Mouse (Mus musculus) A20 (cell line): ENCODE measurements at regions not wholly inside any gene's neighbourhood (a gene's known extent, or its start where the extent isn't known, plus 50 kb on each side); places are given as distances from the start of the nearest gene placed in this dataset.

Experiments used
- DNase-seq: peaks from one replicate; pipeline ENCODE4 v3.0.0-alpha.2; 2011; ENCODE audit warnings: low read depth, low spot score

DNA sequence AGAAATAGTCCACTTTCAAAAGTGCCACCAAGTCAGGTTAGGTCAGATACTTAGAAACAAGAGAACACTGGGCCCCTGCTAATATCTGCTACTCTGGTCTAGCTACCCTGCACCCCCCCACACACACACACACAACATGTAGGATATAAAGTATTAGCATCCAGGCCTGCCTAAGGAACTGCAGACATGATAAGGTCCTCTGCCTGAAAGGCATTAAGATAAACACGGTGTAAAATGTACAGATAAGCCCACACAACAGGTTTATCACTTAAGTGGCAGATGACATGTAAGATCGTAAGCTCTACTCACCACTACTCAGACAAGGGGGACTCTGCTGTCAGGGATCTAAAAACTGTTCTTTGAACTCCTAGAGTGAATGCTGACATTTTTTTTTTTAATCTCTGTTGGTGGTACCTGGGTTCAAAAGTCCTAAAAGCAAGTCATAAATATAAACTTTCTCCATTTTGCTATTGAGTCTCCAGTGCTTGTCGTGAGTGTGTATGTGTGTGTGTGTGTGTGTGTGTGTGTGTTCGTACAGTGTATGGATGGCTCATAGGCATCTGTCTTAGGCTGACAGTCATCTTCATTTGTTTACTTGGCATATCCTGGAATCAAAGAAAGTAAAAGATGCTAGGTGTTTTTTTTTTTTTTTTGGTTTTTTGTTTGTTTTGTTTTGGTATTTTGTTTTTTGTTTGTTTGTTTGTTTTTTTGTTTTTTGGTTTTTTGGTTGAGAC, 52.2 kb downstream of the Gm9817 start:
- DNase-seq: no peak

- no peak for DNase-seq
Observed at GRCm38 (mm10) chr13:45140616-45141015, 62.1 kb downstream of the Gm9817 start.

DNA sequence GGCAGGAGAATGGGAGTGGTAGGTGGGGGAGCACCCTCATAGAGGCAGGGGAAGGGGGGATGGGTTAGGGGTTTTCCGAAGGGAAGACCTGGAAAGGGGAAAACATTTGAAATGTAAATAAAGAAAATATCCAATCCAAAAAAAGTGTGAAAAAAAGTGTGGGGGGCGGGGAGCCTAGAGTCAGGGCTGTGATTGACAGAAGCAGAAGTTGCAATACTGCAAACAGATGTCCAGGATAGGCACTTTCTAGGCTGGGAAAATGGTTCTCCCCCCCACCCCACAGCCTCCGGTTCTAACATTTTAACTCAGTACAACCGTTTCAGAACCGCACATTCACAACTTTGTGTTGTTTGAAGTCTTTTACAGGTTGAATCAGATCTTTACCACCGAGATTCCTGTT, 66.6 kb downstream of the Gm9817 start:
- no peak for DNase-seq

- DNase-seq: peak; percentile 35
Observed at GRCm38 (mm10) chr13:45156223-45156622, 77.7 kb downstream of the Gm9817 start.

GRCm38 (mm10) chr13:45156982-45157381, 78.5 kb downstream of the Gm9817 start:
- peak; percentile 12 for DNase-seq

DNA sequence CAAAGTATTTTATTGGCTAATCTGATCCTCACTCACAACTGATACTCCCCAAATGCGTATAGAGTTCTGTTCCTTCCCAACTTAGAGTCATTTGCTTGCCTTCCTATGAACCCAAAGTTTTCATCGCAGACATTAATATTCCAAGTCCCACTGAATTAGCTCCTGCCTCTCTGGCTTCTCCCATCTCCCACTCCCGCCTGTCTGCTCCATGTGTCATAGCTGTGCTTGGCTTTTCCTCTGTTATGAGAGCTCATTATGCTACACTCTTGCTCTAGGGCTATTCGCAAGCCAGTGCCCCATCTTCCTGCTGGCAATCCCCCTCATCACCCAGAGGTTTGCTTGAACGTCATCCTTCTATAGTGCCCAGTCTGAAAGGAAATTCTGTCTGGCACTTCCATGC, 81.8 kb downstream of the Gm9817 start:
- no peak for DNase-seq

- no peak for DNase-seq
Observed at GRCm38 (mm10) chr13:45164001-45164778, 85.7 kb downstream of the Gm9817 start.

- DNase-seq: peak; percentile 65
Observed at GRCm38 (mm10) chr13:45165159-45165558, 86.7 kb downstream of the Gm9817 start.

DNA sequence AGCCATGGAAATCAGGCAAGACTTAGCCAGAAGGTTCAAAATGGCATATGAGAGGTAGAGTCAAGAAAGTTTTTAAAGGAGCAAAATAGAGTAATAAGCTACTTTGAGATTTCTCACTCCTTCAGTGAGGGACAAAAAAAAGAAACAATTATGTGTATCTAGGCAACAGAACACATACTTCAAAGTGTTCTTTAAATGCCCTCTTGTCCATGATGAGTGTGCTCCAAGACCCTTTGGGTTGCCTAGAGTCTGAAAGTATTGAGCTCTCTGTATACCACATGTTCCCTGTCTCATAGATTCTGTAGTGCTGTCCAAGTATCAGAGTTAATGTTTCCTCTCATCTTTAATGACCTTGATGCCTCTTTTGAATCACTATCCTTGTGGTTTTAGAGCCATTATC, 91.2 kb downstream of the Gm9817 start:
- no peak for DNase-seq

DNA sequence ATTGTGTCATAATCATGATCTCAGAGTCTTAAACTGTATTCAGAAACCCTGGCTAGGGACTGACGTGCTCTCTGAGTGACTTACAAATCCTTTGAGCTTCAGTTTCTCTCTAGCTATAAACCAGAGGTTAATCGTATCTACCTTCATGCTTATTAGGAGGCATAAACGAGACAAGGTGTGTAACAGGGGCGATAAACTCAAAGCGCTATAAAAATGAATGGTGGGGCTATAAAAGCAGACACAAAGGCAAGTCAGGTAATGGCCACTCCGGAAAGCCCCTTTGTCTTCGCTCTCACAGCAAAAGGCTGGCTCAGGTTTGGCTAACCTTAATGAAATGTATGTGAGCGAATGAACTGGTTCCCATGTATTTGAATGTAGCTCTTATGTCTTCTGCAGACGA, 94.6 kb downstream of the Gm9817 start:
- no peak for DNase-seq

DNA sequence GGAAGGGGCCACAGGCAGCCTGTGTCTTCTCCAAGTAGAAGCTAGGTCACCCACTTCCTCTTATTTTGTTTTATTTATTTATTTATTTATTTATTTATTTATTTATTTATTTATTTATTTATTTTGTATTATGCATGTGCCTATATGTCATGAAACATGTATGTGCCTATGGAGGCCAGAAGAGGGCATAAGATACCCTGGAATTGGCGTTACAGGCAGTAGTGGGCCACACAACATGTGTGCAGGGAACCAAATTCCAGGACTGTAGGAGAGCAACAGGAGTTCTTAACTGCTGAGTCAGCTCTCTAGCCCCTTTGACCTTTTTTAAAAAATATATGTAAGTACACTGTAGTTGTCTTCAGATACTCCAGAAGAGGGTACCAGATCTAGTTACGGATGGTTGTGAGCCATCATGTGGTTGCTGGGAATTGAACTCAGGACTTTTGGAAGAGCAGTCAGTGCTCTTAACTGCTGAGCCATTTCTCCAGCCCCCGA, 97.3 kb downstream of the Gm9817 start:
- peak; percentile 28 for DNase-seq

DNA sequence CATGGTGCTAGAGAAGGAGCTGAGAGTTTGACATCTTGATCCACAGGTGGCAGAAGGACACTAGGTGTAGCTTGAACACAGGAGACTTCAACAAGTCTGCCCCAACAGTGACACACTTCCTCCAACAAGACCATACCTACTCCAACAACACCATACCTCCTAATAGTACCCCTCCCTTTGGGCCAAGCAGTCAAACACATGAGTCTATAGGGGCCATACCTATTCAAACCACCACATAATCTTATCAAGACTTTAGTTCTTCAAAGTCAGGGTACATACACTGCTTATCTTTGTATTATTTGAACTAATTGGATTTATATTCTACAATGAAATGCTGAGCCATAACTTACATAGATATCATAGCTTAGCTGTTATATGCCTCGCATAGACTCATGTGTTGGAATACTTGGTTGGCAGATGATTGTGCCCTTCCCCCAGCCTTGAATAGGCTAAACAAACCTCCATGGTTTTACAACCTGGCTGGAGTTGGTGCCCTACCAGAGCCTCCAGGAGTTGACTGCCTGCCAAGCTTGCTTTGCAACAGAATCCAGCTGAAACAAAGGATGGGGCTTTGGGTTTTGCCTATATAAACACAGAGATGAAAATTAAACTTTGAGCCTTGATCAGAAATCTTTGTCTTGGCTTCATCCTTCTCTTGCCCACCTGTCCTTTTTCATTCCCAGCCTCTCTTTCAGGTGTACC, 103.2 kb downstream of the Gm9817 start:
- no peak for DNase-seq

DNA sequence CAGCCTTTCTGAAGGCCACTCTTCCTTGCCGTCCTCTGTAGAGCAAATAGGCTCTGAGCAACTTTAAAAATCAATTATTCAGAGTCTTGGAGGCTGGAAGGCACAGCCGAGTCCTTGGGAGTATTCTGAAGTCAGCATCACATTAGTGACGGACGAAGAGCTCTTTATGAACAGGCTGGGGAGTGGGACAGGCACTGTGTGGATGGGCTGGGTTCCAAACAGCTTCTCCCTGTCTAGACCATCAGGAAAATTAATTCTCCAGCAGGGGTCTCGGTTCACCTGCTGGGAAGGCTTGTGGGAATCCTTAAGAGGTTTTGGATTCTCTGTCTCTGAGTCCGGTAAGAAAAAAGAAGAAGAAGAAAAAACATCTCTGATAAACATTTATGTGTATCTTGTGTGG, 110.9 kb downstream of the Gm9817 start:
- DNase-seq: no peak

- no peak for DNase-seq
Observed at GRCm38 (mm10) chr13:45190151-45190550, 111.7 kb downstream of the Gm9817 start.

- DNase-seq: no peak
Observed at GRCm38 (mm10) chr13:45192079-45192478, 113.6 kb downstream of the Gm9817 start.

- DNase-seq: no peak
Observed at GRCm38 (mm10) chr13:45195562-45195961, 117.1 kb downstream of the Gm9817 start.

DNA sequence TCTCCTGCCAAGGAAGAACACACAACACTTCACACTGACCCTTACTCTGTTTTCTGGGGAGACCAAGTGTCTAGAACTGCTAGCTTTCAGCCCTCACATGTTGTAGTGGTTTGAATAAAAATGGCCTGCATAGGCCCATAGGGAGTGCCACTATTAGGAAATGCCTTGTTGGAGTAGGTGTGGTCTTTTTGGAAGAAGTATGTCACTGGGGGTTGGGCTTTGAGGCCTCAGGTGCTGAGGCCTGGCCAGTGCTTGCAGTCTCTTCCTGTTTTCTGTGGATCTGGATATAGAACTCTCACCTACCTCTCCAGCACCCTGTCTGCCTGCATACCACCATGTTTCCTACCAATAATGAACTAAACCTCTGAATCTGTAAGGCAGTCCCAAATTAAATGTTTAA, 117.9 kb downstream of the Gm9817 start:
- DNase-seq: no peak

DNA sequence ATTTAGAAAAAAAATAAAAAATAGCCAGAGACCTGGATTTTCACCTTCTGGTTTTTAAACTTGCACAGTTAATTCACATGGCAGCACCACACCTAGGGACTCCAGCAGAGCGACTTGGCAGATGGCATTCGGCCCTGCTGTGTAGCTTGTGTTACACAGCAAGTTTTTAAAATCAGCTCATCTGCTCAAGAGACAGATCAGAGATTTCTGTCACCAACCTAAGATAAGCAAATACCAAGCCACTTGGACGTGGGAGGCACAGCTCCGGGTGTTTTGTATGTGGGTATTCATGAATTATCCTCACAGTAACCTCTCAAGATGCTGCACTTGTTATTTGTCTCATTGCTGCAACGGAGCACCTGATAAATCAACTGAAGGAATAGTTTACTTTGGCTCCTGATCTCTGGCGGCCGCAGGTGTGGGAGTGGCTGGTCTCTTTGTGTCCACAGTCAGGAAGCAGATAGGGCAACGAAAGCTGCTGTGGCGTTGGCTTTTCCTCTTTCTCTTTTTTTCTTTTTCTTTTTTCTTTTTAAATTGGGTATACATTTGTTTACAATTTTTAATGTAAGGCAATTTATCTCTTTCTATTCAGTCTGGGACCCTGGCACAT, 122.1 kb downstream of the Gm9817 start:
- DNase-seq: no peak

GRCm38 (mm10) chr13:45204856-45205255, 126.4 kb downstream of the Gm9817 start:
- no peak for DNase-seq

DNA sequence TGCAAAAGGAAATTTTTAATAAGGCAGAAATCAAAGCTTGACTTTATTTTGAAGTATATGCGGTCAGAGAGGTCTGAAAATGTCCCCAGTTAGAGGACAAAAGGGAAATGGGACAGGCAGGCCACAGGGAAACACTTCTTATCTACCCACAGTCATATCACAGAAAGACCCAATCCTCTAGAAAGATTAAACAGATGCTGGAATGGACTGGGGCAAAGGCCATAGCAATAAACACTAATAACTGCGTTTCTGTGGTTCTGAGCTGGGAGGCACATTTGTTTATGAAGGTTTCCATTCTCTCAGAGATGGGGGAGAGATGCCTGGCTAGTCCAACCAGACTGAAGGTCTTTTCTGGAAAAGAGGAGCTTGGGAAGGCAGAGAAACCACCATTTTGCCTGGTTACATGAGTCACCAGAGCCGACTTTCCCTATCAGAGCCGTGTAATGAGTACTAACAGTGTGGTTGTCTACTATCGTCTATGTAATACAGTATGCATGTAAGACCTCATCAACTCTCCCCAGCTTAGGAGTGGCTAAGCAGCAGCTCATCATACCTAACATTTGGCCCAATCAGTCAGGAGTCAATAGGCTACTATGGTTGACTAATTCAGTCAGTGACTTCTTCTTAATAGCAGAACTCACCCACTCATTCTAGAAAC, 130.2 kb downstream of the Gm9817 start:
- no peak for DNase-seq

DNA sequence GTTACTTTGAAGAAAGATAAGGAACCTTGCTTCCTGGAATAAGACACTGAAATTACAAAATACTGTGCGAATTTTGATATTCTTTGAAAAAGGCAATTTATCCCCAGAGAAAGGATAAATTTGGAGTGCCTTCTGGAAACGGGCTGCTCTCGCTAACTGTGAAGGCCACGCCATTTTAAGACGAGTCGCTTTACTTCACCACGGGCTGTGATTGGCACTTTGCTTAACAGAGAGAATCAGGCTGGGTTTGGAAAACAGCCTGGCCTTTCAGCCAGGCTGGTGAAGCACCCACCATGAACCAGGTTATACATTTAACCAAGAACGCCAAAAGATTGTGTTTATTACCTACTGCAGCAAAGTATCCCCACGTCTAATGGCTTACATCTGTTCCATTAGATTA, 132.7 kb downstream of the Gm9817 start:
- no peak for DNase-seq
